Mouse (Mus musculus): Measurements from ENCODE around the gene Ssr2.

DNA sequence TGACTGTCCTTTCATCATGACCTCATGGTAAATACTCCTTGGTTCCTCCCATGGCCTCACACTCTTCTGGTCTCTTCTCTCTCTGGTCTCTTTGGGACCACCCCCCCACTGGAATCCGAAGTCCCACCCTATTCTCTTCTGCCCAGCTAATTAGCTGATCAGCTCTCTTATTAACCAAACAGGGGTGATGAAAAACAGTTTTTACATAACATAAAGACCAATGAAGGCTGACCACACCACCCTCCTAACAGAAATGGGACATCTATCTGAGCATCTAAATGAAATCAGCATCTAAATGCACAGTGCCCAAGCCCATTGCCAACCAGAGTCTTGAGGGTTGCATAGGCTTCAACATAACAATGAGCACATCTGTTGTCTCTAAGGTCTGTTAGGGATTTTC is 3.8 kb upstream of the Ssr2 start:
- TF ChIP-seq CTCF (IDR thresholded peaks at IDR 0.05; ENCODE audit: low read depth) (no peak), EP300 (optimal IDR thresholded peaks at IDR 0.05) (no peak)

All from stomach, postnatal 0 days (tissue).